Mouse (Mus musculus) left cerebral cortex, adult 2 months (tissue): ENCODE results near the gene Cntnap2. TPM values are rescaled to one million over a fixed set of nuclear protein-coding genes. Genes with fewer than 3 reads are reported as not detected.

ENCODE experiments used
- DNase-seq, 2 experiments: peaks; one replicate each; pipeline ENCODE4 v3.0.0; 2021 to 2022; ENCODE audit warnings: low spot score in 2 of 2, mixed read lengths in 1 of 2; ENCODE audit errors: extremely low spot score in 1 of 2
- H3K27ac ChIP-seq: fragments of 200-600 bp; 2 replicates; pipeline ENCODE4 v1.8.1; 2022
- H3K4me3 ChIP-seq: fragments of 200-600 bp; 2 replicates; pipeline ENCODE4 v1.8.1; 2022
- CTCF ChIP-seq: fragments of 200-600 bp; IDR thresholded peaks from 2 replicates; pipeline ENCODE4 v1.8.1; 2022; ENCODE audit warnings: antibody characterized with exemption, mild to moderate bottlenecking, moderate library complexity
- intact Hi-C: fragments of 180-260 bp; cut with DNase I; formaldehyde crosslinking; loops from one replicate; pipeline ENCODE4 v1.15.1; 2025
- total RNA-seq, 2 experiments: library from RNA; stranded (reverse); gene quantifications; 2 replicates each; pipeline ENCODE4 v1.2.3; 2021

Gene Cntnap2
- total RNA-seq, 2 experiments from 2014 or later = 116 to 119 TPM

DNA sequence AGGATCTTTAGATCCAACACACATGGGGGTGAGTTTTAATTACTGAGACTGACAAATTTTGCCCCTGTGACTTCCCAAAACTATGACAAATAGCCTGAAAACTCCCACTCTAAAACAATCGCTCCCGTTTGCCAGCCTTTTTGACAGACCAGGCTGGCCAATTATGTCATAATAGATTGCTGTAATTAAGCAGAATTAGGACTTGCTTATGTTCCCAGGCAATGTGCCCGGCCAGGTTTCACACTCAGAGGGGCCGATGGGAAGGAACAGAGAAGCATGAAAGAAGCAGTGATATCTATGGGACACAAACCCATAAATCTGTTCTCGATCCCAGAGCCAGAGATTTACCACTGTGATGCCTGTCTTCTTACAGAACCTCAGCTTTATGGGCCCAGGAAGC, 2264.7 kb downstream of the Cntnap2 start:
- no peak for TF ChIP-seq CTCF

DNA sequence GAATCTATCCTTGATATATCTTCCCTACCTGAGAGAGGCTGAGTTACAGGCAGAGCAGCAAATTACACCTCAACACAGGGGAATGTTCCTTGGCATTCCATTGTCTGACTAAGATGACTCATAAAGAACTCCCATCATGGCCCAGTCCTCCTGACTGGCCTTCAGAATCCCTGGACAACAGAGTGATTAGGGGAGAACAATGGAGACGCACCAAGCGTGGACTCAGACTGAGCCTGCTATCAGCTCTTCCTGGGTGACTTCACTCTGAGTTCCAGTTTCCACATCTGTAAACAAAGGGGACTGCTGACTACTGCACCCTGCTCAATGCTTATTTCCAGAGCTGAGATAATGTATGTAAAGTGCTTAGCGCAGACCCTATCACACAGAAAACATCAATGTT, 2269.1 kb downstream of the Cntnap2 start:
- no peak for DNase-seq
- TF ChIP-seq CTCF = no peak
- H3K27ac ChIP-seq = no peak overlapping the region
- intact Hi-C loops = no loop called here
- H3K4me3 ChIP-seq = no peak overlapping the region

More for the DNA sequence above, 2264.7 kb downstream of the Cntnap2 start:
- intact Hi-C loops = loop anchor here (5.0 kb wide), 1 partner anchor 33 kb away; no protein-coding TSS in a partner anchor
- no peak for DNase-seq
- H3K27ac ChIP-seq = no peak overlapping the region
- no peak overlapping the region for H3K4me3 ChIP-seq

DNA sequence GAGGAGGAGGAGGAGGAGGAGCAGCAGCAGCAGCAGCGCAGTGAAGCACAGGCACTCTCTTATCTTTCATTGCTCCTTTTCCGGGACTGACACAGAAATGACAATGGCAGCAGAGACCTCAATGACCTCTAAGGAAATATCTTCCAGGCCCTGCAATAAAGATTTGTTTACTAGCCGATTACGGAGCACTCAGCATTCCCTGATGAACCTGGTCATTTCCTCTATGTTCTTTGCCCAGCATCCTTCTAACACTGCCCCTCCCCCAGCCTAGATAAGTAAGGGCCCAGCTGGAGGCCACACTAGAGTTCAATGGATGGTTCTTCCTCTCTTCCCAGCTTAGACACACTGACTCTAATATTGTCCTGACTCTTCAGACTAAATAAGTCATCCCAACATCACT, 2270.1 kb downstream of the Cntnap2 start:
- Histone ChIP-seq H3K4me3 (no peak overlapping the region), H3K27ac (no peak overlapping the region)
- intact Hi-C loops = no loop called here
- TF ChIP-seq CTCF = no peak
- no peak for DNase-seq

DNA sequence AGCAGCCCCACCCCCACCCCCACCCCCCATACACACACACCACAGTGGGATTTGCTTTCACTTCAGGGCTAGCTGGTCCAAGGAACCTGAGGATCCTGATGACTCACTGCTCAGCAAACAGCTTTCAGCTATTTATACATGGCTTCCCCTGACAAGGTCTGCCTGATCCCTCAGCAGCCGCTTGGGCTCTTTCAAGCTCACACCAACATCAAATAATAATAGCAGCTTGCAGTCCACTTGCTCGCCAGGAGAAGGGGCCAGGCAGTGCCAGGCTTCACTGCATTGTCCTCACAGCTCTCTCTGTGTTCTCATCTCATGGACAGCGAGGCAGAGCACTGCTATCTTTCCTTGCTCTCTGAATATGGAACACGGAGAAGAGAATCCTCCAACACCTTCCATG, 2273.9 kb downstream of the Cntnap2 start:
- intact Hi-C loops = no loop called here
- H3K27ac ChIP-seq = no peak overlapping the region
- TF ChIP-seq CTCF = no peak; the same call in 1 of the 2 replicates
- H3K4me3 ChIP-seq = no peak overlapping the region
- DNase-seq = peak in 1 of 2 experiments; percentile 13

DNA sequence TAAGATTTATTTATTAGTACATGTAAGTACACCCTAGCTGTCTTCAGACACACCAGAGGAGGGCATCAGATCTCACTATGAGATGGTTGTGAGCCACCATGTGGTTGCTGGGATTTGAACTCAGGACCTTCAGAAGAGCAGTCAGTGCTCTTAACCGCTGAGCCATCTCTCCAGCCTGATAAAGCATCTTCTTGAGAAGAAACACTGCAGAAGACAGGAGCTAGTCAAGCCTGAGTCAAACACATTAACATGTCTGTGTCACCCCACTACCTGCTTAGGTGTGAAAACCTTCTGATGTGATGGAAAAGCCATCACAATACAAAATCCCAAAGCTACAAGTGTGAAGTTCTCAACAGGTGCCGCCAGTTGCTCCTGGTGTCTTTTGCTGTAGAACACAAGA, 2275.2 kb downstream of the Cntnap2 start:
- no peak overlapping the region for H3K4me3 ChIP-seq
- intact Hi-C loops = no loop called here
- TF ChIP-seq CTCF = no peak
- no peak for DNase-seq
- H3K27ac ChIP-seq = no peak overlapping the region

DNA sequence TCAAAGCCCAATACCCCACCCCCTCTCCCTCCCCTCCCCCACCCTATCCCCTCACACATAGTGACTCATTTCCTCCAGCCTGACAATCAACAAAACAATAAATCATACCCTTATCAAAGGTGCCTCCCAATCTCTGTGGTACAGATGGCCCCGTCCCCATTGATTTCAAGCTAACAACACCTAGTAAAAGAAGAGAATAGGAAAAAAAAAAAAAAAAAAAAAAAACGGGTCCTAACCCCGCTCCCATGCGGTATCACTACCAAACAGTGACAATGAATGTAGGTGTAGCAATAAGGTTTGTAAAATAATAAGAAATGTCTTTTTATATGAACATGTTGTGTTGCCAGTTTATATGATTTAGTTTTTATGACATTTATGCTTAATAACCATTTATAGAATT, 2278.1 kb downstream of the Cntnap2 start:
- no peak overlapping the region for H3K27ac ChIP-seq
- no peak overlapping the region for H3K4me3 ChIP-seq
- intact Hi-C loops = no loop called here
- DNase-seq = no peak
- no peak for TF ChIP-seq CTCF

DNA sequence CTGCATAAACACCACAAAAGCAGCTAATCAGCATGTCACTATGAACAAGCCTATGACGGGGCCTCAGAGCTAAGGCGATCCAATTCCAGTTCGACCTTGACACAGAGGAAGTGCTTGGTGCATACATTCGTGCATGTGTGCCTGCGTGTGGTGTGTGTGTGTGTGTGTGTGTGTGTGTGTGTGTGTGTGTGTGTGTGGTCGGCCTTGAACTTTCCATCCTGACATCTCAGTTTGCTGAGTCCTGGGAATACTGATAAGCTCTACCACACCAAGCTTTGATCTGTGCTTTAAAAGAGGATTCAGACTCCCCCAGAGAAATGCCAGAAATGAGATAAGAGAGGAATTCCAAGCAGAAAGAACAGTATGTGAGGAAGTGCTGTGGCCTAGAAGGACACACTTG, 2279.0 kb downstream of the Cntnap2 start:
- DNase-seq = no peak
- intact Hi-C loops = no loop called here
- TF ChIP-seq CTCF = no peak
- H3K27ac ChIP-seq = no peak overlapping the region
- H3K4me3 ChIP-seq = no peak overlapping the region

DNA sequence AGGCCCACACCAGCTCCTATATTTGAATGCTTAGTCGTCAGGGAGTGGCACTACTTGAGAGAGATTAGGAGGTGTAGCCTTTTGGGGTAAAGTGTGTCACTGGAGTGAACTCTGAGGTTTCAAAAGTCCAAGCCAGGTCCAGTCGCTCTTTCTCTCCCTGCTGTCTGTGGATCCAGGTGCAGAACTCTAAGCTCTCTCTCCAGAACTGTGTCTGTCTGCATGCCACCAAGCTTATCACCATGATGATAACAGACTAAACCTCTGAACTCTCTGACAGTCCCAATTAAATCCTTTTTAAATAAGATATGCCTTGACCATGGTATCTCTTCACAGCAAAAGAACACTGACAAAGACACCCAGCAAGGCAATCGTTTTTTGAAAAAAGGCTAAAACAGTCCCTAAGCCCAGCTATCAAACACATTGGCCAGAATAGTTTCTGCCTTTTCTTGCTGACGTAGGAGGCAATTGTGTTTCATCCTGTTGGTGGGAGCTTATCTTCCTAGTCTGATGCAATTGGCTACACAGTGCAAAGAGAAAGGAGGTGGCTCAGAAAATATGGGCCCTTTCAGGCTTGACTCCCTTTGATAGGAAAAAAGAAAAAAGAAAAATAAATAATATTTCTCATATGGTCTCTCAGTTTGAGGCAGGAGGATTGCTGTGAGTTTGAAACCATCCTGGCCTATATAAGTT, 2281.8 kb downstream of the Cntnap2 start:
- intact Hi-C loops = no loop called here
- H3K27ac ChIP-seq = no peak overlapping the region
- no peak overlapping the region for H3K4me3 ChIP-seq
- TF ChIP-seq CTCF = no peak
- no peak for DNase-seq

DNA sequence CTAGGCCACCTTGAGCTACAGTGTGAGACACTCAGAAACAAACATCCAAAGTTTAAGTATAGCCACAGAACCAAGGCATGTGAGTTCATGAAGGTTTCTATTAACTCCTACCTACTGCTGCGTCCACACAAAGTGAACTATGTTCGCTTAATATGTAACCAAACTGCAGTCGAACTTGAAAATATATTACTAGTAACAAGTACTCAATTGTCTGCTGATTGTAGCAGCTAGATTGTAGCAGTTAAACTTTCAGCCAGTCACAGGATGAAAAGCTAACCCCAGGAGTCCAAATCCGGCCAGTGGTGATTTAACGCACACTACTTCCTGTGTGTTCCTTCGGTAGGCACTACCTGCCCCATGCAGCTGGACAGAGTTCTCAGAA, 2282.3 kb downstream of the Cntnap2 start:
- no peak for TF ChIP-seq CTCF
- no peak for DNase-seq
- no peak overlapping the region for H3K27ac ChIP-seq
- intact Hi-C loops = no loop called here
- H3K4me3 ChIP-seq = no peak overlapping the region

DNA sequence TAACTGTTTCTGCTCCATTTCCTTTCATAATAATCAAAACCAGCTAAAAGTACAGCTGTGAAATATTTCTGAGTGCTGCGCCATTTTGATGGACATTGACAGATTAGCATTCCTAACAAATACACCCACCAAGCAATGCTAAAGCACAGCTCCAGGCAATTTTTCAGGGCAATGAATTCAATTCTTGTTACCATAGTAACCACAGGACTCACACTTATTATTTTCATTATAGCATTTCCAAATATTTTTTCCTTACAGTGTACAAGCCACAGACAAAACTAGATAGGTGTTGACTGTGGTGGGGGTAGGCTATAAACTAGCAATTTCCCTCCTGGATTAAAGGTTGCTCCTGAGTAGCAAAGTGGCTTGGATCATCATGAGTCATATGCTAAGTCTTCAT, 2284.1 kb downstream of the Cntnap2 start:
- no peak for DNase-seq
- no peak for TF ChIP-seq CTCF
- Histone ChIP-seq H3K27ac (no peak overlapping the region), H3K4me3 (no peak overlapping the region)
- intact Hi-C loops = no loop called here

DNA sequence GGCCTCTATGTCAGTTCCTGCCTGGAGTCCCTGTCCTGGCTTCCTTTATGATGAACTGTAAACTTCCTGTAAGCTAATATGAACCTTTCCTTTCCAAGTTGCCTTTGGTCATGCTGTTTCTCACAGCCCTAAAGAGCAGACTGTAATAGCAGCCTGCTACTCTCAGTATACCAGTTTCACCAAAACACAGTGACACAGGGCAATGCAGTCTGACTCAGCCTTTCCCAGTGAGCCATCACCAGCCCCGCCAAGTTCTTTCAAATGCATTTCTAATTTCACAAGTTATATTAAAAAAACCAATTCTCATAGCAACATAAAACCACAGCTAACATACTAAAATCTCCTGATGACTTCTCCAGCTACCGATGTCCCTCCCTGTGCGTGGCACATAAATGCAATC, 2285.5 kb downstream of the Cntnap2 start:
- DNase-seq = no peak
- TF ChIP-seq CTCF = no peak
- intact Hi-C loops = no loop called here
- Histone ChIP-seq H3K4me3 (no peak overlapping the region), H3K27ac (no peak overlapping the region)

DNA sequence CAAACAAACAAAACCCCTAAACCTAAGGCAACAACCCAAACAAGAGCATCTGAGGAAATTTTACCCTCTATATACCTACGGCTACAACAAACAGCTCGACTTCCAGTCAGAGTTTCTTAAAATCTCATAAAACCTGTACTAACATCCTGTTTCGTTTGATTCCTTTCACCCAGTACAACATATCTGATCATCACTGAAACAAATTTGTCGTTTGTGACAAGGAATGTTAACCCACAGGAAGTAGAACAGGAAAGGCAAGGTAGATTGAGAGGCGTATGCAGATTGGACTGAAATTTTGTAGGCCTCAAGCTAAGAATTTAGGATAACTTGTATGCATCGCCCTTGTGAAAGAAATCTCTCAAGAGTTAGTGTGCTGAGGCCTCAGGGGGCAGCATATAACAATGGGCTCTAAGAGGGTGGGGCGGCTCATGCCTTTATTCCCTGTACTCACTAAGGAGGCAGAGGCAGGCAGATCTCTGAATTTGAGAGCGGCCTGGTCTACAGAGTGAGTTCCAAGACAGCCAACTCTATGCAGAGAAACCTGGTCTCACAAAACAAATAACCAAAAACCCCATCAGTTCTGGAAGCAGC, 2291.0 kb downstream of the Cntnap2 start:
- Histone ChIP-seq H3K27ac (no peak overlapping the region), H3K4me3 (no peak overlapping the region)
- no peak for DNase-seq
- no peak for TF ChIP-seq CTCF
- intact Hi-C loops = no loop called here
